Mouse (Mus musculus) kidney, adult 18-20 months (tissue): ENCODE measurements around the gene Zfp658.

Source experiments
- DNase-seq: peaks from one replicate; pipeline ENCODE4 v3.0.0; 2021

The Zfp658 gene

GRCm38 (mm10) chr7:43584790-43585189, 22.7 kb downstream of the Zfp658 start:
- no peak for DNase-seq

GRCm38 (mm10) chr7:43601884-43602283, 39.8 kb downstream of the Zfp658 start:
- DNase-seq, result no peak

GRCm38 (mm10) chr7:43606896-43607742, 45.1 kb downstream of the Zfp658 start, which contains the start of gene Zfp819:
Gene Zfp819 (plus strand): TSS chr7:43607169.
- DNase-seq, result peak; percentile 36

GRCm38 (mm10) chr7:43607743-43608287, 45.8 kb downstream of the Zfp658 start:
- DNase-seq, result no peak

GRCm38 (mm10) chr7:43608316-43608824, 46.3 kb downstream of the Zfp658 start:
- no peak for DNase-seq

GRCm38 (mm10) chr7:43613816-43614551, 51.9 kb downstream of the Zfp658 start:
- DNase-seq, result no peak

- DNase-seq, result no peak
Observed at GRCm38 (mm10) chr7:43622927-43623326, 60.9 kb downstream of the Zfp658 start.

- no peak for DNase-seq
Observed at GRCm38 (mm10) chr7:43623819-43624218, 61.8 kb downstream of the Zfp658 start.
